Mouse (Mus musculus): ENCODE measurements around the gene Opcml. TPM values are rescaled to one million over a fixed set of nuclear protein-coding genes. Genes with fewer than 3 reads are reported as not detected.
A peak's percentile ranks its signal among the peaks of the same experiment; 100 is the strongest.

Gene Opcml
- polyA plus RNA-seq, 1 experiment from 2014 or later, result 73.0 TPM

GRCm38 (mm10) chr9:28336511-28337208 lies 546.1 kb downstream of the Opcml start:
- H3K4me2 ChIP-seq (ENCODE audit: low read length), result peak overlapping the region; percentile 36
- no peaks in the 10 kb centered on the region for H3K36me3 ChIP-seq (ENCODE audit: control insufficient read depth, insufficient read depth, low read length)
- ATAC-seq, result peak; percentile 71; the same call in 1 of the 2 replicates
- peaks cover 9% of the 10 kb centered on the region for H3K4me1 ChIP-seq (ENCODE audit: control insufficient read depth, insufficient read depth, low read length)
- H3K27me3 ChIP-seq (ENCODE audit: control insufficient read depth, insufficient read depth, low read depth, low read length), result no peaks in the 10 kb centered on the region
- peak overlapping the region; percentile 53; the same call in 1 of the 2 replicates for H3K27ac ChIP-seq (ENCODE audit: low read length)
- no peaks in the 10 kb centered on the region for H3K9me3 ChIP-seq (replicated peaks; ENCODE audit: control insufficient read depth, low read length, poor library complexity, severe bottlenecking)
- 14% methylated on average over 10 of the region's 10 CpGs for WGBS
- no peak overlapping the region for H3K4me3 ChIP-seq (ENCODE audit: low read depth, low read length)
- no peak overlapping the region for H3K9ac ChIP-seq (ENCODE audit: low read depth, low read length)

DNA sequence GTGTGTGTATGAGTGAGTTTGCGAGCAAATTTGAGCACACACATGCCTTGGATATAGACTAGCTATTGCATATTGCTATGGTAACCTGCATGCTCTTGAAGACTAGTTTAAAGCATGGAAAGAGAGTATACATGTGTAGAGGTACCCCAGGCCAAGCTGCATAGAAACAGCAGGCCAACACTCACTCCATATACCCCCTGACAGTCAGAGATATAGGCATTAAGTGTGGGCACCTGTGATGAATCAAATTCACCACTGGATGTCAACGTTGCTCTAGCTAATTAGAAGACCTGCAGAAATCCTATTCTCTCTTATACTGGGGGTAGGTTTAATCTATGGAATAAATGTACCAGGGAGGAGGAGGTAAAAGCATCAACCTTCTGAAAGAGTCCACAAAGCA lies 547.3 kb downstream of the Opcml start:
- no peaks in the 10 kb centered on the region for H3K27me3 ChIP-seq (ENCODE audit: control insufficient read depth, insufficient read depth, low read depth, low read length)
- no peak overlapping the region for H3K9ac ChIP-seq (ENCODE audit: low read depth, low read length)
- no peak overlapping the region for H3K4me2 ChIP-seq (ENCODE audit: low read length)
- H3K36me3 ChIP-seq (ENCODE audit: control insufficient read depth, insufficient read depth, low read length), result no peaks in the 10 kb centered on the region
- no peak overlapping the region for H3K4me3 ChIP-seq (ENCODE audit: low read depth, low read length)
- peaks cover 9% of the 10 kb centered on the region for H3K4me1 ChIP-seq (ENCODE audit: control insufficient read depth, insufficient read depth, low read length)
- H3K27ac ChIP-seq (ENCODE audit: low read length), result no peak overlapping the region
- no peaks in the 10 kb centered on the region for H3K9me3 ChIP-seq (replicated peaks; ENCODE audit: control insufficient read depth, low read length, poor library complexity, severe bottlenecking)
- ATAC-seq, result peak; percentile 73; the same call in 1 of the 2 replicates
- WGBS, result 73% methylated on average over 2 of the region's 2 CpGs

- no peaks in the 10 kb centered on the region for H3K36me3 ChIP-seq (ENCODE audit: control insufficient read depth, insufficient read depth, low read length)
- H3K4me2 ChIP-seq (ENCODE audit: low read length), result no peak overlapping the region
- no peak overlapping the region for H3K9ac ChIP-seq (ENCODE audit: low read depth, low read length)
- H3K27me3 ChIP-seq (ENCODE audit: control insufficient read depth, insufficient read depth, low read depth, low read length), result no peaks in the 10 kb centered on the region
- H3K4me1 ChIP-seq (ENCODE audit: control insufficient read depth, insufficient read depth, low read length), result no peaks in the 10 kb centered on the region
- H3K4me3 ChIP-seq (ENCODE audit: low read depth, low read length), result no peak overlapping the region
- ATAC-seq, result no peak
- no peaks in the 10 kb centered on the region for H3K9me3 ChIP-seq (replicated peaks; ENCODE audit: control insufficient read depth, low read length, poor library complexity, severe bottlenecking)
- H3K27ac ChIP-seq (ENCODE audit: low read length), result no peak overlapping the region
These were observed 564.4 kb downstream of the Opcml start for GRCm38 (mm10) chr9:28354978-28355377.

DNA sequence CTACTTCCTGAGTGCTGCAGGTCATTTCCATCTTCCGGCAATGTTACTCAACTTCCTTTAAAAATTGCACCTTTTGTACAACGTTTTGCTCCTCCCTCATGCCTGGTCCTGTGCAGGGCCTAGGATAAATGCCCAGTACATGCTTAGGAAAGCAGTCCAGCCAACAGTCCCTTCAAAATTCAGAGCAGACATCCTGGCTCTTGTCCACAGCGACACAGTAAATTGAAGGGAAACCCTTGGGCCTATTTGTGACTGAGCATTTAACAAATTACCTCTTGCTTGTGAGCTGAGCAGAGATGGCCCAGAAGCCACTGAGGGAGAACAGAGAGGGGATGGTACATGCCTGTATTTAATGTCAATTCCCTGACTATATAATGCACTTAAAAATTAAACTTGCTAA lies 567.4 kb downstream of the Opcml start:
- no peak for ATAC-seq
- 69% methylated on average over 3 of the region's 3 CpGs for WGBS

DNA sequence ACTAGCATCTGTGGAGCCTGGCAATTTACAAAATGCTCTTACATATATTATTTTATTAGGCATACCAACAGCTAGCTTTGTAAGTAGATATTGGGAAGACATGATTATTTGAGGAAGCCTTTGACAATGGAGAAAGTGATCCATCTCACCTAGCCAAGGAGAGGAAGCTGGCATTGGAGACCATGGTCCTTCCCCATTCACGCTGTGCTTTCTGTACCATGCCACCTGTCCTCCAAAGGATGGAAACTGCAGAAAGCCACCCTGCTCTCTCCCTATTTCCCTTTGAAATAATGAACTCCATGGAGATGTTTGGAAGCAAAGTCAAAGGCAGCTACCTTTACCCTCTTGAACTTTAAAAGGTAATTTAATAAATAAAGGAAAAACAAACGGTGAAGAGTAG lies 570.1 kb downstream of the Opcml start:
- Histone ChIP-seq H3K36me3 (ENCODE audit: control insufficient read depth, insufficient read depth, low read length) (no peaks in the 10 kb centered on the region), H3K27ac (ENCODE audit: low read length) (no peak overlapping the region), H3K4me3 (ENCODE audit: low read depth, low read length) (no peak overlapping the region), H3K9me3 (replicated peaks; ENCODE audit: control insufficient read depth, low read length, poor library complexity, severe bottlenecking) (no peaks in the 10 kb centered on the region), H3K4me1 (ENCODE audit: control insufficient read depth, insufficient read depth, low read length) (no peaks in the 10 kb centered on the region), H3K27me3 (ENCODE audit: control insufficient read depth, insufficient read depth, low read depth, low read length) (no peaks in the 10 kb centered on the region), H3K9ac (ENCODE audit: low read depth, low read length) (no peak overlapping the region), H3K4me2 (ENCODE audit: low read length) (no peak overlapping the region)
- ATAC-seq, result no peak
- WGBS, result 90% methylated on average over 2 of the region's 2 CpGs

More for the DNA sequence above, 567.4 kb downstream of the Opcml start:
- Histone ChIP-seq H3K9me3 (replicated peaks; ENCODE audit: control insufficient read depth, low read length, poor library complexity, severe bottlenecking) (no peaks in the 10 kb centered on the region), H3K27ac (ENCODE audit: low read length) (no peak overlapping the region), H3K36me3 (ENCODE audit: control insufficient read depth, insufficient read depth, low read length) (no peaks in the 10 kb centered on the region), H3K4me1 (ENCODE audit: control insufficient read depth, insufficient read depth, low read length) (no peaks in the 10 kb centered on the region), H3K4me3 (ENCODE audit: low read depth, low read length) (no peak overlapping the region), H3K27me3 (ENCODE audit: control insufficient read depth, insufficient read depth, low read depth, low read length) (no peaks in the 10 kb centered on the region), H3K4me2 (ENCODE audit: low read length) (no peak overlapping the region), H3K9ac (ENCODE audit: low read depth, low read length) (no peak overlapping the region)

- H3K27ac ChIP-seq (ENCODE audit: low read length), result 0 out of 2 replicates have a peak overlapping the region, but pooled peaks have one; percentile 49
- no peak overlapping the region for H3K4me2 ChIP-seq (ENCODE audit: low read length)
- H3K4me1 ChIP-seq (ENCODE audit: control insufficient read depth, insufficient read depth, low read length), result no peaks in the 10 kb centered on the region
- no peak overlapping the region for H3K4me3 ChIP-seq (ENCODE audit: low read depth, low read length)
- H3K27me3 ChIP-seq (ENCODE audit: control insufficient read depth, insufficient read depth, low read depth, low read length), result no peaks in the 10 kb centered on the region
- WGBS, result 61% methylated on average over 10 of the region's 10 CpGs
- no peaks in the 10 kb centered on the region for H3K36me3 ChIP-seq (ENCODE audit: control insufficient read depth, insufficient read depth, low read length)
- peak; percentile 56; the same call in 1 of the 2 replicates for ATAC-seq
- H3K9me3 ChIP-seq (replicated peaks; ENCODE audit: control insufficient read depth, low read length, poor library complexity, severe bottlenecking), result no peaks in the 10 kb centered on the region
- H3K9ac ChIP-seq (ENCODE audit: low read depth, low read length), result no peak overlapping the region
These were observed 574.0 kb downstream of the Opcml start for GRCm38 (mm10) chr9:28364473-28365159.

DNA sequence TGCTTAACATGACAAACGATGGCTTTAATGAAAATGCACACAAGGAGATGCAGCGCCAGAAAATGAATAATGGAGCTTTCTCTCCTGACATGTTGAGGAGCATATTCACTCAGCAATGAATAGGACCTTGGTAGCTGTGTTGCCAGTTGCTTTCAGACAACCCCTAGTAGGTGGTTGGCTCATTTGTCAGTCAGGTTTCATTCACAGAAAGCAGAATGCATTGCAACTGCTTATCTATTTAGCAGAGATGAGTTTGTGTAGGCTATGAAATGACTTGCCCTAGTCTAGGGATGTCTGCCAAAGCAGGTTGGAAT lies 574.5 kb downstream of the Opcml start:
- Histone ChIP-seq H3K4me2 (ENCODE audit: low read length) (no peak overlapping the region), H3K4me1 (ENCODE audit: control insufficient read depth, insufficient read depth, low read length) (no peaks in the 10 kb centered on the region), H3K4me3 (ENCODE audit: low read depth, low read length) (no peak overlapping the region), H3K9me3 (replicated peaks; ENCODE audit: control insufficient read depth, low read length, poor library complexity, severe bottlenecking) (no peaks in the 10 kb centered on the region), H3K27ac (ENCODE audit: low read length) (0 out of 2 replicates have a peak overlapping the region, but pooled peaks have one; percentile 49), H3K27me3 (ENCODE audit: control insufficient read depth, insufficient read depth, low read depth, low read length) (no peaks in the 10 kb centered on the region), H3K36me3 (ENCODE audit: control insufficient read depth, insufficient read depth, low read length) (no peaks in the 10 kb centered on the region), H3K9ac (ENCODE audit: low read depth, low read length) (no peak overlapping the region)
- no peak for ATAC-seq
- 49% methylated on average over 2 of the region's 2 CpGs for WGBS

DNA sequence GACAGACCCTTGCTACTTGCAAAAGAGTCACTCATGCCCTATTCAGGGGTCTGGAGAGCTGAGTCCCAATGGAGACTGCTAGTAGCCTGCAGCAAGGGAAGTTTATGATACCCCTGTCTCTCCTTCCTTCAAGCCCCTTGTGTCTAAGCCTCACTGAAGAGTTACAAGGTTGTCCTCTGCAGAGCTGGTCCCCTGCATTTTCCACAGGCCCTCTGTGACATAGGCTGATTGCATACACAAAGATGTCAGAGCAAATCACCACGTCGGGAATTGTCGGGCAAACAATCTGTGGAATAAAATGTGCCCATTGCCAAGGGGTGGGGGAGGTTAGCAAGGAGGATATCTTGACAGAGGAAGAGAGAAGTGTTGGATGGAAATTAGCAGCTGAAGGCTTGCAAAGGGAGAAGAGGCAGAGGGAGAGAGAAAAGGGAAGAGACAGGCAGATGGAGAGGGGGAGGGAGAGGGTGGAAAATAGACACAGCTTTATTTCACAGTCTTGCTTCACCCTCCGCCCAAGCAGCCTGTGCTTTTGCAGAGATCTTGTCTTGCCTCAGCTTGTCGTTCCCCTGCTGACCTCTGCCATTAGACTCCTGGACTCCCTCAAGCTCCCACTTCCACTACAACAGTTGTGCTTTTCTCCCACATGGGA lies 596.1 kb downstream of the Opcml start:
- 50% methylated on average over 5 of the region's 5 CpGs for WGBS
- Histone ChIP-seq H3K27me3 (ENCODE audit: control insufficient read depth, insufficient read depth, low read depth, low read length) (no peaks in the 10 kb centered on the region), H3K4me2 (ENCODE audit: low read length) (no peak overlapping the region), H3K4me1 (ENCODE audit: control insufficient read depth, insufficient read depth, low read length) (no peaks in the 10 kb centered on the region; the same call in 1 of the 2 replicates), H3K36me3 (ENCODE audit: control insufficient read depth, insufficient read depth, low read length) (no peaks in the 10 kb centered on the region), H3K27ac (ENCODE audit: low read length) (no peak overlapping the region), H3K4me3 (ENCODE audit: low read depth, low read length) (no peak overlapping the region), H3K9me3 (replicated peaks; ENCODE audit: control insufficient read depth, low read length, poor library complexity, severe bottlenecking) (no peaks in the 10 kb centered on the region), H3K9ac (ENCODE audit: low read depth, low read length) (no peak overlapping the region)
- no peak for ATAC-seq

- no peak for ATAC-seq
- 46% methylated on average over 2 of the region's 3 CpGs for WGBS
- H3K27ac ChIP-seq (ENCODE audit: low read length), result no peak overlapping the region
- H3K4me2 ChIP-seq (ENCODE audit: low read length), result no peak overlapping the region
- H3K36me3 ChIP-seq (ENCODE audit: control insufficient read depth, insufficient read depth, low read length), result no peaks in the 10 kb centered on the region
- H3K27me3 ChIP-seq (ENCODE audit: control insufficient read depth, insufficient read depth, low read depth, low read length), result no peaks in the 10 kb centered on the region
- no peak overlapping the region for H3K9ac ChIP-seq (ENCODE audit: low read depth, low read length)
- H3K9me3 ChIP-seq (replicated peaks; ENCODE audit: control insufficient read depth, low read length, poor library complexity, severe bottlenecking), result no peaks in the 10 kb centered on the region
- H3K4me1 ChIP-seq (ENCODE audit: control insufficient read depth, insufficient read depth, low read length), result no peaks in the 10 kb centered on the region
- no peak overlapping the region for H3K4me3 ChIP-seq (ENCODE audit: low read depth, low read length)
These were observed 604.6 kb downstream of the Opcml start for GRCm38 (mm10) chr9:28395222-28395621.
